In genomic region chr7:126696303-126696702, GRCm38 (mm10) we compare ENCODE assay signal across 8 mouse cellular contexts. TPM values are rescaled to one million over a fixed set of nuclear protein-coding genes. Genes with fewer than 3 reads are reported as not detected.
DNase-seq lines count a peak whose midpoint lies in the region; ATAC-seq and TF ChIP-seq lines count a peak whose summit lies in the region.

No protein-coding gene starts in this region.

- no peaks in the 10 kb centered on the region for H3K9me3 ChIP-seq in liver, embryonic 11.5 days (ENCODE audit: control insufficient read depth, low read length)

- DNase-seq in cerebellum, adult 2 months = no peak
- DNase-seq in testis, postnatal 14 days (ENCODE audit: low spot score) = no peak
- no peak for DNase-seq in liver, embryonic 11.5 days (ENCODE audit: low spot score)
- DNase-seq in adipocyte (ENCODE audit: low spot score) = no peak
- no peak for DNase-seq in cerebellum, adult 11 months
- DNase-seq in cerebellum, adult 8-10 months = no peak

- H3K27ac ChIP-seq in cerebellum, adult 2 months (ENCODE audit: insufficient read depth, low read length) = no peak overlapping the region
- 0 out of 2 replicates have a peak overlapping the region, but pooled peaks have one; percentile 46 for H3K27ac ChIP-seq in testis, adult 2 months (ENCODE audit: control insufficient read depth, insufficient read depth, low read depth, low read length)
- H3K27ac ChIP-seq in liver, embryonic 11.5 days (ENCODE audit: low read depth, low read length) = peak overlapping the region; percentile 95; the same call in 1 of the 2 replicates

- TF ChIP-seq POLR2A in cerebellum, adult 2 months (IDR thresholded peaks at IDR 0.05; ENCODE audit: borderline replicate concordance, insufficient read depth, low read length) = no peak
- TF ChIP-seq POLR2A in testis, adult 2 months (IDR thresholded peaks at IDR 0.05; ENCODE audit: control insufficient read depth, low read depth, low read length) = no peak

- peak overlapping the region; percentile 82 for H3K4me3 ChIP-seq in cerebellum, adult 2 months (replicated peaks; ENCODE audit: insufficient read depth, low read depth, low read length)
- peak overlapping the region; percentile 98 for H3K4me3 ChIP-seq in testis, adult 2 months (ENCODE audit: control insufficient read depth, low read depth, low read length)
- H3K4me3 ChIP-seq in liver, embryonic 11.5 days (ENCODE audit: low read depth, low read length) = peak overlapping the region; percentile 91

- no peaks in the 10 kb centered on the region for H3K36me3 ChIP-seq in testis, adult 2 months (ENCODE audit: control insufficient read depth, insufficient read depth, low read length)
- peaks cover 13% of the 10 kb centered on the region for H3K36me3 ChIP-seq in liver, embryonic 11.5 days (ENCODE audit: control insufficient read depth, insufficient read depth, low read length)

- no peak for TF ChIP-seq CTCF in cerebellum, adult 2 months (IDR thresholded peaks at IDR 0.05; ENCODE audit: borderline replicate concordance, insufficient read depth, low read depth, low read length)
- TF ChIP-seq CTCF in testis, adult 2 months (IDR thresholded peaks at IDR 0.05; ENCODE audit: control insufficient read depth, insufficient read depth, insufficient replicate concordance, low read depth, low read length) = no peak

- H3K9ac ChIP-seq in liver, embryonic 11.5 days (ENCODE audit: low read depth, low read length) = peak overlapping the region; percentile 91

- 2% methylated on average over 17 of the region's 17 CpGs for WGBS in cerebellum, adult 2 months
- 4% methylated on average over 17 of the region's 17 CpGs for WGBS in liver, embryonic 11.5 days

- no peak for ATAC-seq in cerebellum, adult (ENCODE audit: insufficient number of reproducible peaks, low FRiP score, low TSS enrichment)
- no peak for ATAC-seq in liver, embryonic 11.5 days (replicated peaks; ENCODE audit: low FRiP score)

- peak overlapping the region; percentile 95 for H3K4me2 ChIP-seq in liver, embryonic 11.5 days

- H3K27me3 ChIP-seq in cerebellum, adult 2 months (ENCODE audit: control insufficient read depth, insufficient read depth, low read length) = no peaks in the 10 kb centered on the region
- H3K27me3 ChIP-seq in testis, adult 2 months (ENCODE audit: control insufficient read depth, insufficient read depth, low read length) = no peaks in the 10 kb centered on the region
- H3K27me3 ChIP-seq in liver, embryonic 11.5 days (replicated peaks; ENCODE audit: control insufficient read depth, insufficient read depth, low read length) = no peaks in the 10 kb centered on the region

- H3K4me1 ChIP-seq in cerebellum, adult 2 months (ENCODE audit: control insufficient read depth, insufficient read depth, low read length) = peaks cover 14% of the 10 kb centered on the region; the same call in 1 of the 2 replicates
- H3K4me1 ChIP-seq in testis, adult 2 months (ENCODE audit: control insufficient read depth, insufficient read depth, low read length) = peaks cover 17% of the 10 kb centered on the region
- peaks cover 16% of the 10 kb centered on the region for H3K4me1 ChIP-seq in liver, embryonic 11.5 days (replicated peaks; ENCODE audit: control insufficient read depth, insufficient read depth, low read length)

RNA-seq across cellular contexts. Expression of gene Slx1b, which starts 0.7 kb away (rescaled TPM):
- 39.6 and 40.3 TPM in 2 replicates for polyA plus RNA-seq in cerebellum, adult 2 months (2012; rRNA removed)
- 8.3 and 9.5 TPM in 2 replicates for polyA plus RNA-seq in testis, adult 2 months (2012; rRNA removed)
- 6.6 and 7.7 TPM in 2 replicates for polyA plus RNA-seq in liver, embryonic 11.5 days (2014; fragmentation: Nextera tagmentation; extraction: Ambion mirVana)

RNA-seq across cellular contexts. Expression of gene Bola2, which starts 1.1 kb away (rescaled TPM):
- 51.0 and 61.6 TPM in 2 replicates for polyA plus RNA-seq in cerebellum, adult 2 months (2012; rRNA removed)
- polyA plus RNA-seq in testis, adult 2 months (2012; rRNA removed) = 35.7 and 38.7 TPM in 2 replicates
- polyA plus RNA-seq in liver, embryonic 11.5 days (2014; fragmentation: Nextera tagmentation; extraction: Ambion mirVana) = 210 and 217 TPM in 2 replicates

RNA-seq across cellular contexts. Expression of gene Coro1a, which starts 11.3 kb away (rescaled TPM):
- polyA plus RNA-seq in cerebellum, adult 2 months (2012; rRNA removed) = 110 and 126 TPM in 2 replicates
- 2.5 and 2.6 TPM in 2 replicates for polyA plus RNA-seq in testis, adult 2 months (2012; rRNA removed)
- polyA plus RNA-seq in liver, embryonic 11.5 days (2014; fragmentation: Nextera tagmentation; extraction: Ambion mirVana) = 94.0 and 94.9 TPM in 2 replicates

RNA-seq across cellular contexts. Expression of gene Sult1a1, which starts 20.1 kb away (rescaled TPM):
- 6.4 and 10.6 TPM in 2 replicates for polyA plus RNA-seq in cerebellum, adult 2 months (2012; rRNA removed)
- 5.8 and 7.1 TPM in 2 replicates for polyA plus RNA-seq in testis, adult 2 months (2012; rRNA removed)
- polyA plus RNA-seq in liver, embryonic 11.5 days (2014; fragmentation: Nextera tagmentation; extraction: Ambion mirVana) = 0.14 and 0.44 TPM in 2 replicates

RNA-seq across cellular contexts. Expression of gene Sgf29, which starts 47.2 kb away (rescaled TPM):
- 45.4 and 45.5 TPM in 2 replicates for polyA plus RNA-seq in cerebellum, adult 2 months (2012; rRNA removed)
- polyA plus RNA-seq in testis, adult 2 months (2012; rRNA removed) = 405 and 485 TPM in 2 replicates
- polyA plus RNA-seq in liver, embryonic 11.5 days (2014; fragmentation: Nextera tagmentation; extraction: Ambion mirVana) = 53.7 and 64.5 TPM in 2 replicates

Comparison
In these comparisons a context has a peak if more than half of its experiments do, and no peak if none do; other contexts are left out.
1. RNA of gene Coro1a, which starts 11.3 kb away (polyA plus RNA-seq): 110 to 126 TPM in cerebellum, adult 2 months and 94.0 to 94.9 TPM in liver, embryonic 11.5 days; 2.5 to 2.6 TPM in testis, adult 2 months; every median in the first group is over 10 times any median in the second.
2. Peak in every context shown above with its lines, with median percentiles within 50 percentile points of each other: H3K4me3 ChIP-seq.